Mouse (Mus musculus): Measurements from ENCODE around the gene Etl4. TPM values are rescaled to one million over a fixed set of nuclear protein-coding genes. Genes with fewer than 3 reads are reported as not detected.
A peak's percentile ranks its signal among the peaks of the same experiment; 100 is the strongest.

The Etl4 gene
- polyA plus RNA-seq, 1 experiment from 2014 or later = 15.7 TPM

DNA sequence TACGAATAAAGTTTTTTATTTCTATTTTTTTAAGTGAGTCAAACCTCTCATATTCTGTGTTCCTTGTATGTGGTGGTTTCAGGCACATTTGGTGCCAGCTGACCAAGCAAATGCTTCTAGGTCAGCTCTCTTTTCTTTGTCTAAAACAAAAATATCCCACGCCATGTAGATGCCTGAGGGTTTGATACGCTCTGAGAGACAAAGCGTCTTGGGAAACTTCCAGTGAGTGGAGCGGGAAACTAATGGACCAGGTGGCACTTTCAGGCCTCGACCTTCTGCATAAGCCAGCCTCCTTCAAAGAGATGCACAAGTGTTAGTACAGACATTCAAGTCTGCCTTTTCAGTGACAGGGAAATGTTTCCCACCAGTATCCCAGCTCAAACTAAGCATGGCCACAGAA lies 426.6 kb downstream of the Etl4 start:
- Histone ChIP-seq H3K27me3 (replicated peaks; ENCODE audit: insufficient read depth, low read length) (no peaks in the 10 kb centered on the region), H3K4me1 (ENCODE audit: insufficient read depth, low read depth, low read length) (0 out of 2 replicates have a peak, but pooled peaks cover 3% of the 10 kb centered on the region), H3K9me3 (ENCODE audit: low read length) (no peaks in the 10 kb centered on the region), H3K4me2 (replicated peaks; ENCODE audit: low read depth, low read length) (no peak overlapping the region), H3K36me3 (ENCODE audit: insufficient read depth, low read length) (no peaks in the 10 kb centered on the region), H3K9ac (replicated peaks; ENCODE audit: low read depth) (no peak overlapping the region), H3K27ac (ENCODE audit: low read length) (no peak overlapping the region), H3K4me3 (ENCODE audit: low read depth, low read length) (no peak overlapping the region)
- no peak for ATAC-seq
- DNase-seq (ENCODE audit: low spot score) = no peak
- no peak for TF ChIP-seq EP300 (IDR thresholded peaks at IDR 0.05)
- TF ChIP-seq CTCF (IDR thresholded peaks at IDR 0.05) = no peak
- WGBS = 79% methylated on average over 6 of the region's 6 CpGs

DNA sequence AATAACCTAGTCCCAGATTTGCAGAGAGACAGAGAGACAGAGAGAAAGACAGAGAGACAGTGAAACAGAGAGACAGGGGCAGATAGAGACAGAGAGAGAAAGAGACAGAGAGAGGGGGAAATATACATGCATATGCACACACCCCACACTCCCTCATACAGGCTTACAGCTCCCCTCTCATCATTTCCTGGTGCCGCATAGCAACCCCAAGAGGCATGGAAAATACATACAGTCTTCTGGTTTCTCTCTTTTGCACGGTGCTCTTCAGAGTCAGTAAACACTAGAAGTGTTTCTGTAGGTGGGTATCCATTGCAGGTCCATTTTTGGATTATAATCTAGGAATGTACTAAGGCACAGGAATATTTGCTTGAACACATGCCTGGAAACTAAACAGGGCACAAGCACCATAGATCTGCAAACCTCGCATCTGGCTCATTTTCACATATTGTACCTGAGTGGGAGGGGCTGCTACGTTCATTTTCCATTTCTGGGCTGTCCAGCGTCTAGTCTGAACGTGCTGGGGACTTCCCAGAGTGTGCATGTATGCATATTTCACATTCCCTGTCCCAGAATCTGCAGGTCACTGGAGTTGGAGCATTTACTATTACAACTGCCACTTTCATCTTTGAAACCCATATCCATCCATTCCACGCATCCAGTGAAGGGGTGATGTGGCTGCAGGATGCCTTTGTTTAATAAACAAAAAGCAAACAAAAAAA lies 429.6 kb downstream of the Etl4 start:
- Histone ChIP-seq H3K36me3 (ENCODE audit: insufficient read depth, low read length) (no peaks in the 10 kb centered on the region), H3K9me3 (ENCODE audit: low read length) (no peaks in the 10 kb centered on the region), H3K9ac (replicated peaks; ENCODE audit: low read depth) (no peak overlapping the region), H3K27ac (ENCODE audit: low read length) (no peak overlapping the region), H3K27me3 (replicated peaks; ENCODE audit: insufficient read depth, low read length) (no peaks in the 10 kb centered on the region), H3K4me2 (replicated peaks; ENCODE audit: low read depth, low read length) (peak overlapping the region; percentile 61), H3K4me1 (ENCODE audit: insufficient read depth, low read depth, low read length) (0 out of 2 replicates have a peak, but pooled peaks cover 3% of the 10 kb centered on the region), H3K4me3 (ENCODE audit: low read depth, low read length) (peak overlapping the region; percentile 28)
- ATAC-seq = peak; percentile 62
- TF ChIP-seq CTCF (IDR thresholded peaks at IDR 0.05) (no peak), EP300 (IDR thresholded peaks at IDR 0.05) (no peak)
- peak; percentile 36 for DNase-seq (ENCODE audit: low spot score)
- 34% methylated on average over 7 of the region's 7 CpGs for WGBS

DNA sequence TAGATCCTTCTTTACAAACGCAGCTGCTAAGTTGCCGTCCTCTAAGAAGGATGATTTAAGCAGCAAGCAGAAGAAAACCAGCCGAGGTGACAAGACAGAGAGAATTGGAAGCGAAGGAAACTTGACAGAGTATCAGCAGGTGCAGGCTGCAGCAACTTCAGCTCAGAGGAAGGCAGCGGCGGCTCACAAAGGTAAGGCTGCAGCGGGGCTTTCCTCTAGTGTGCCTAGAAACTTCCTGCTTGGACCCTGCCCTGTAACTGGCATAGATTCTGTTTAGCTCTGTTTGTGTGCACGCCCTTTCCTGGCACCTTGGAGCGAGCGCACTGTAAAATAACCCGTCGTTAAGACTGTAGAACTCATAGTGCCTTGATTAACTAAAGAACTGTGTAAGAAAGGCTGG lies 430.3 kb downstream of the Etl4 start:
- no peaks in the 10 kb centered on the region for H3K9me3 ChIP-seq (ENCODE audit: low read length)
- H3K4me1 ChIP-seq (ENCODE audit: insufficient read depth, low read depth, low read length) = 0 out of 2 replicates have a peak, but pooled peaks cover 3% of the 10 kb centered on the region
- peak overlapping the region; percentile 61 for H3K4me2 ChIP-seq (replicated peaks; ENCODE audit: low read depth, low read length)
- 12% methylated on average over 12 of the region's 12 CpGs for WGBS
- H3K36me3 ChIP-seq (ENCODE audit: insufficient read depth, low read length) = no peaks in the 10 kb centered on the region
- no peaks in the 10 kb centered on the region for H3K27me3 ChIP-seq (replicated peaks; ENCODE audit: insufficient read depth, low read length)
- 0 out of 2 replicates have a peak overlapping the region, but pooled peaks have one; percentile 9 for H3K27ac ChIP-seq (ENCODE audit: low read length)
- peak overlapping the region; percentile 28 for H3K4me3 ChIP-seq (ENCODE audit: low read depth, low read length)
- H3K9ac ChIP-seq (replicated peaks; ENCODE audit: low read depth) = no peak overlapping the region
- TF ChIP-seq EP300 (IDR thresholded peaks at IDR 0.05) (no peak), CTCF (IDR thresholded peaks at IDR 0.05) (no peak)
- peak; percentile 54; the same call in 1 of the 2 replicates for ATAC-seq
- peak; percentile 32 for DNase-seq (ENCODE audit: low spot score)

DNA sequence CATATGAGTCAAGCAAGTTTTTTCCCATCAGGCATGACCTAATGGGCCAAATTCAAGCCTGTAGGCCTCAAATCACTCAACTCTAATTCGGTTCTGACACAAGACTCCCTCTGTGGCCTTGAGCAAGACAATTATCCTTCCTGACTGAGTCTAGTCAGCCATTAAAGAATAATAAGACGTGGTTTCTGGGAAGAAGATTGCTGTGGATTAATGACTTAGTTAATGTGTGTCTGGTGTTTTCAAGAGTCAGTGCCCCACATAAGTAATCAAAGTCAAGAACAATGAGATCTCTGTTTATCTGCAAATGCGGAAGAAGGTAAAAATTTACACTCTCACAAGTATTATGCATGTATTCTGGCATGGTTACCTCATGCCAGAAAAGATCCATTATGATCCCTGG lies 437.3 kb downstream of the Etl4 start:
- Histone ChIP-seq H3K36me3 (ENCODE audit: insufficient read depth, low read length) (no peaks in the 10 kb centered on the region), H3K27me3 (replicated peaks; ENCODE audit: insufficient read depth, low read length) (no peaks in the 10 kb centered on the region), H3K27ac (ENCODE audit: low read length) (no peak overlapping the region), H3K4me2 (replicated peaks; ENCODE audit: low read depth, low read length) (no peak overlapping the region), H3K9me3 (ENCODE audit: low read length) (no peaks in the 10 kb centered on the region), H3K4me3 (ENCODE audit: low read depth, low read length) (no peak overlapping the region), H3K4me1 (ENCODE audit: insufficient read depth, low read depth, low read length) (no peaks in the 10 kb centered on the region), H3K9ac (replicated peaks; ENCODE audit: low read depth) (no peak overlapping the region)
- ATAC-seq (no peak), DNase-seq (ENCODE audit: low spot score) (no peak)
- TF ChIP-seq CTCF (IDR thresholded peaks at IDR 0.05) (no peak), EP300 (IDR thresholded peaks at IDR 0.05) (no peak)
- WGBS = 60% methylated on average over 3 of the region's 3 CpGs

DNA sequence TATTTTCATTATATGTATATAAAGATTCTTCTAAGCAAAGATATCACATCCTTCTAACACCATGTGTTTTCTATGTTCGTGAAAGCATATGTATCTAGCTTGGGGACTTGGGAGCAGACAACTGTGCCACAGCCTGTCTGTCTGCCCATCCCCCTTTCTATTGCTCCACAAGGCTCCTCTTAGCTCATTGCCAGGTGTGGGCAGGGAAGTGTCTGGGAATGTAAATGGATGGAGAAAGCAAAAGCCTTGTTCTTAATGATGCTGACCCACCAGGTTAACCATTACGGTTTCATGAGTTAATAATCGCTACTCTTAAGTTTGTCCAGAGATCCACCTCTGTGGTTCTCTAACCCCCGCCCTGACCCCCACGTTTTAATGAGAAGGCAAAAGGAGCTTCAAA lies 439.7 kb downstream of the Etl4 start:
- H3K4me1 ChIP-seq (ENCODE audit: insufficient read depth, low read depth, low read length) = no peaks in the 10 kb centered on the region
- H3K27ac ChIP-seq (ENCODE audit: low read length) = no peak overlapping the region
- DNase-seq (ENCODE audit: low spot score) = no peak
- no peak overlapping the region for H3K4me3 ChIP-seq (ENCODE audit: low read depth, low read length)
- no peak for ATAC-seq
- H3K9ac ChIP-seq (replicated peaks; ENCODE audit: low read depth) = no peak overlapping the region
- H3K9me3 ChIP-seq (ENCODE audit: low read length) = no peaks in the 10 kb centered on the region
- 71% methylated on average over 5 of the region's 5 CpGs for WGBS
- no peak for TF ChIP-seq EP300 (IDR thresholded peaks at IDR 0.05)
- TF ChIP-seq CTCF (IDR thresholded peaks at IDR 0.05) = no peak
- no peaks in the 10 kb centered on the region for H3K36me3 ChIP-seq (ENCODE audit: insufficient read depth, low read length)
- H3K4me2 ChIP-seq (replicated peaks; ENCODE audit: low read depth, low read length) = no peak overlapping the region
- H3K27me3 ChIP-seq (replicated peaks; ENCODE audit: insufficient read depth, low read length) = no peaks in the 10 kb centered on the region

DNA sequence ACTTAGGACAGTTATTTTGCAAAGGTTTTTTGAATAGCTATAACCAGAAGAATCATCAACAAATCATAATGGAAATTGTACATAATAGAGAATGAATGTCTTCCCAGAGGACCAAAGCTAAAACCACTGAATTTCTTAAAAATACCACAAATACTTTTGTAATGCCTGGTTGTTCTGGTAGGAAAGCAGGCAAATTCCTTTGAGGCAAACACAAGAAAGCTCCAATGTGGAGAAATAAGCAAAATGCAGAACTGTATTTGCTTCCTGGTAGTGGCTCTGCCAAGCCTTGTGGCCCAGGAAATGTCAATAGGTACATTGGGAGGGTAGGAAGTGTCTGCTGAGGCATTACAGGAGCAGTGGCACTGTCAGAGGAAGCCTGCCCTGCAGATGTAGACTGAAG lies 443.2 kb downstream of the Etl4 start:
- no peaks in the 10 kb centered on the region for H3K27me3 ChIP-seq (replicated peaks; ENCODE audit: insufficient read depth, low read length)
- H3K36me3 ChIP-seq (ENCODE audit: insufficient read depth, low read length) = no peaks in the 10 kb centered on the region
- no peak for DNase-seq (ENCODE audit: low spot score)
- no peak overlapping the region for H3K27ac ChIP-seq (ENCODE audit: low read length)
- TF ChIP-seq CTCF (IDR thresholded peaks at IDR 0.05) (no peak), EP300 (IDR thresholded peaks at IDR 0.05) (no peak)
- H3K4me1 ChIP-seq (ENCODE audit: insufficient read depth, low read depth, low read length) = no peaks in the 10 kb centered on the region
- no peak overlapping the region for H3K4me2 ChIP-seq (replicated peaks; ENCODE audit: low read depth, low read length)
- ATAC-seq = no peak
- H3K4me3 ChIP-seq (ENCODE audit: low read depth, low read length) = no peak overlapping the region
- H3K9ac ChIP-seq (replicated peaks; ENCODE audit: low read depth) = no peak overlapping the region
- H3K9me3 ChIP-seq (ENCODE audit: low read length) = no peaks in the 10 kb centered on the region

All from lung, postnatal 0 days (tissue).